Mouse (Mus musculus) cerebellum, postnatal 10 days (tissue): Measurements from ENCODE around the gene Mccc1.

Source experiments
- DNase-seq, 2 experiments: peaks; one replicate each; pipeline ENCODE4 v3.0.0; 2021; ENCODE audit warnings: mixed read lengths in 2 of 2

The Mccc1 gene

DNA sequence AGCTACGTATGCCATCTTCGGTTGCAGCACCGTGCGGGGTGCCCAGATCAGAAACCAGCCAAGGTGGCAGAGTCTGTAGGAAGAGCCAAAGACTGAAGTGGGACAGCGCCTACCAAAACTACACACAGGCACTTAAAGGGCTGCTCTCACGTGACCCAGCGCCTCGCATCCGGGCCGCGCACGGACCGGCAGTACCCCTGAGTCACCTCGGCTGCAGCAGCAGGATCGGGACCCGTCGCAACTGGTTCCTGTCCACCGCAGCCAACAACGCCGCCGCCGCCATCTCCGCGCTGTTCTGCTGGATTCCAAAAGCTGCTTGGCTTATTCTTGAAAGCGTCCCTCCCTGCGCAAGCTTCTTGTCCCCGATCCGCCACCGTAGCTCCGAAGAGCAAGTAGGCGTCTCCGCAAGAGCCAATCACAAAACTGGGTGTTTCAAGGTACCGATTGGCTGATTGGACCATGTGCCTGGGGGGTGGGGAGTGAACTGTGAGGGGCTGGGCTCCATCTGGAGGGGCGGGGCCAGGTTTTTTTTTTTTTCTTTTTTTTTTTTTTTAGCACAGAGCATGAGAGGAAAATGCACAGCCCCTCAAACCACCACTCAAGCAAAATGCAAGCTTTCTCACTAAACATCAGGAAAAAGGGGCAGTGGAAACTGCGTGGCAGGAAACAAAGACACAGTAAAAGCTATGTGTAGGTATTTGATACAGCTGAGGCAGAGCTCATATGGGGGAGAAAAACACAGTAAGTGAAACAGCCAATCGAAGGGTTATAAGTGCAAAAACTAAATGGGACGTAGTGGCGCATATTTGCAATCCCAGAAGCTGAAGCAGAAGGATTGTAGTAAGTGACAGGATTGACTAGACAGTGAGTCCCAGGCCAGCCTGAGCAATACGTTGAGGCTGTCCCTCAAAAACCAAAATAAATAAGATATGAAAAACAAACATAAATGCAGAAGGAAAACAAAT lies at the start of gene Mccc1:
Gene Mccc1 (minus strand): TSS at position 404 of the 965 bp plus-strand sequence.
- DNase-seq = peak; percentile 96 to 97

DNA sequence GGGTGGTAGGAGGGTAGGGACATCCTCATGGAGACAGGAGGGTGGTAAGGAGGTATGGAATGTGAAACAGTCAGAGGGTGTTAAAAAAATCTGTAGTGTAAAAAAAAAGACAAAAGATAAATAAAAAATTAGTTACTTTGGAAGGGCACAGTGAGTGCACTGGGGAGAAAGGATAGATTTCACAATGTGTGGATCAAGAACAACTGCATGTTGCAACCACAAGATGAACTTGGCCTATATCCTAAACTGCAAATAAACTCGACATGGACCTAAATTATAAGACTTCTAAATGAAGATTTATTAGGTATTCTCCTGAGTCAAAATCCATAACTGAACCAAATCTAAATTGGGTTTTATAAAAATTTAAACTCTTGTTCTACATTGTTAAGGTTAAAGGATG lies 48.6 kb upstream of the Mccc1 start:
- no peak for DNase-seq

DNA sequence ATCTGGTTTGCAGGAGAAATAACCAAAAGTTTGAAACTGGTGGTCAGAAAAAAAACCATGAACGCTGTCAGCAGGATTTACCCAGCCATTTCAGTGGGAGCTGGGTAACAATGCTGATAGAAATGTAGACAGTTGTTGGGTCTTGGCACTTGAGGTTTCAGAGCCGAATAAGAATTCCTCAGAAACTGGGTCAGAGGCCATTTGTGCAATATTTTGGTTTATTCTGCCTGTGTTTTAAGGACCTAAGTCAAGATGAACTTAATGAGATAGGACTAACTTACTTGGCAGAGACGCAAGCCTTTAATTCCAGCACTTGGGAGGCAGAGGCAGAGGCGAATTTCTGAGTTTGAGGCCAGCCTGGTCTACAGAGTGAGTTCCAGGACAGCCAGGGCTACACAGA lies 44.6 kb upstream of the Mccc1 start:
- DNase-seq = no peak

DNA sequence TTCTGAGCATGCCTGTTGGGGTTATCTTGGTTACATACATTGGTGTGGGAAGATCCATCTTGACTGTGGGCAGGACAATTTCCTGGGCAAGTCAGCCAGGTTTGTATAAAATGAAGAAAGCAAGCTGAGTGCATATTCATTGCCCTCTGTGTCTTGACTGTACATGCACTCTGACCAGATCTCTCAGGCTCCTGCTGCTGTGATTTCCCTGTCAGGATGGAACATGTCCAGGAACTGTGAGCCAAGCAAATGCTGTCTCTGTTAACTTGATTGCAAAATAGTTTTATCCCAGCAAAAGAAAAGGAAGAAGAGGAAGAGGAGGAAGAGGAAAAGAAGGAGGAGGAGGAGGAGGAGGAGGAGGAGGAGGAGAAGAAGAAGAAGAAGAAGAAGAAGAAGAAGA lies 44.0 kb upstream of the Mccc1 start:
- DNase-seq = no peak

DNA sequence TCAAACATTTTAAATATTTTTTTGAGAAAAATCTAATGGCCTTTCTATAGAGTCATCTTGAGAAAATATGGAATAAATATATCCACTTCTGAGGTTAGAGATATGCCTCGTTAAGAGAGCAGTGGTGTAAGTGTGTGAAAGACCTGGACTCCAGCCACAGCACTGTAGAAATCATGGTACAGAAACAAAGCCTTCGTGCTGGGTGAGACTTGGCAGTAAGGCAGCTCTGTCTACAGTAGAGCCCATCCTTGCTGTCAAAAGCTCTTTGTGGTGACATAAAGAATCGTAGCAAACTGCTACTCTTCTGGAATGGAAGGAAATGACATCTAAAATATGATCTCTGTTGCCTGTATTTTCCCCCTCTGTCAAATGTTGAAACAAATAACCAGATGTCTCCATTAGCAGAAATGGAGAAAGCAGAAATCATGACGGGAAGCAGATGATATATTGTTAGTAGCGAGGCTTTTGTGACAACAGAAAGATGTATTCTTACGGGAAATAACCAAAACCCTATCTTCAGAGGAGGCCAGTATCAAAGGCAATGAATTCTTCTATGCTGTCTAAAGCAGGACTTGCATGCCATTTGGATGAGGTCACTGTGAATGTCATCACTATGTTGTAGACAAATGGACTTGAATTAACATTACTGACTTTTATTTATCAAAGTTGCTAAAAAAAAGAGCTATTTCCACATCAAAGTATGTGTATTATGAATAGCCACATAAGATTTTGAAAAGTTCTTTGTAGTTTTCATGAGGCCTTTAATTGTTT lies 31.4 kb upstream of the Mccc1 start:
- peak; percentile 6 to 22 for DNase-seq

DNA sequence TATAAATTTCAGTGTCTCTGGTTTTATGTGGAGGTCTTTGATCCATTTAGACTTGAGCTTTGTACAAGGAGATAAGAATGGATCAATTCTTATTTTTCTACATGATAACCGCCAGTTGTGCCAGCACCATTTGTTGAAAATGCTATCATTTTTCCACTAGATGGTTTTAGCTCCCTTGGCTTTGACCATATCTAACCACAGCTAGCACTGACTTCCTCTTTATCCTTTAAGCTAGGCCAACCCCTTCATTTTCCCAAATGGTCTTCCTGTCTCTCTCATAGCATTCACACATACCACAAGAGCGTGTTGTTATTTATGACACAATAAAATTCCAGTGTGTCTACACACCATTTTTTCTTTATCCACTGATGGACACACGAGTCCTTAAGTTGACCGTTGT lies 29.5 kb upstream of the Mccc1 start:
- DNase-seq = no peak

DNA sequence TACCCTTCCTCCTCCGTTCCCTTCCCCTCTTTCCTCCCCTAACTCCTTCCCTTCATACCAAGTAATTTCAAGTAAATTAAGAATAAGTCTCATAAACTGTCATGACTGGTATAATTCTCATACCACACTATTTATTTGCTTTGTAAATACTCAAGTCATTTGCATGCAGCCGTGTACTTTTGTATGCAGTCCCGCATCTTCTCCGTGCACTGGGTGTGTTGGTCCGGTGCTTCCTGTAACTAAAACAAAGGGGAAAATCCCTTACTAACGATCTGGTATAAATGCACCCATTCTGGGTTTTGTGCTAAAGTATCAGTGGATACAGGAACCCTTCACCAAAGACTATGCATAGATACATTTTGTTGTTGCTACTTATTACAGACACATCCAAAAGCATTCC lies 25.3 kb upstream of the Mccc1 start:
- no peak for DNase-seq

DNA sequence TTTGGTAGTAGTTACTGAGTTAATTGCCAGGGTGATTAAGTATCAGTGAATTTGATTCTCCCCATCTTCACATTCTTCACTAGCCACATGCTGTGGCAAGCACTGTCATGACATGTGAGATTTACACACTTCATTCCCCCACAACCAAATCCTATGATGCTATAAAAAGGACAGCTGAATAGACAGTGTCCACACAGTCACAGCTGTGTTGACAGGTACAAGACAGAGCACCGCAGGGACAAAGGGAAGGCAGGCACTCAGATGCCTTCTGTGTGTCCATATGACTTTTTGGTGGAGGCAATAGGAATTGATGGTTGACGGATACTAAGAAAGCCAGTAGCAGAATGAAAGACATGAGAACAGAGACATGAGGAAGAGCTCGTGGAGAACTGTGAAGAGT lies 10.8 kb upstream of the Mccc1 start:
- DNase-seq = no peak

DNA sequence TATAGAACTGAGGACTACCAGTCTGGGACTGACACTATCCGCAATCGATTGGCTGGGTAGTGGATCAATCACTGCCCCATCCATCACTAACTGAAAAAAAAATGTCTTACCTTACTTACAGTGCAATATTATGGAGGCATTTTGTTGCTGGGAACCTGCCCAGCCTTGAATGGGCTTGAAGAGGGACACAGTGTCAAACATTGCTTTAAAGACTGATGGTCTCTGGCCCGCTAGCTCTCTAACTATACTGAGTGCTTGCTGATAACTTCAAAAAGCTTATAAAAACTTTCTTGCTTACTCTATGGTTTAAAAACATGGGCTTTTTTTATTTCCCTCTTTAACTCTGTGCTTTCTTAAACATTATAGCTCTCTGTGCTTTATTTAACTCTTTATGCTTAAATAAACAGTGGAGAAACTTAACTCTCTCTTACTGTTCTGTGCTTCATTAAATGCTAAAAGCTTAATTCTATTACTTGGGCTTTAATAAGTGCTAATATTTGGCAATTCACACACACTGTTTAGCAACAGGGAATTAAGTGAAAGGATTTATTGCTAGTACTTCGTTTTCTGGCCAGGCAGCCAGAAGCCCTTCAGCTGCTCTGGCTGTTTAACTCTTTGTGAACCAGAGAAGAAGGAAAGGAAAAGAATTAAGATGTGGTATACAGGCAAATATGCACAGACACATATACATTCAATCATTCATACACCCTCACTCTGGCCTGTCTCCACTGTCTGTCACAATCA lies 8.1 kb upstream of the Mccc1 start:
- DNase-seq = no peak

DNA sequence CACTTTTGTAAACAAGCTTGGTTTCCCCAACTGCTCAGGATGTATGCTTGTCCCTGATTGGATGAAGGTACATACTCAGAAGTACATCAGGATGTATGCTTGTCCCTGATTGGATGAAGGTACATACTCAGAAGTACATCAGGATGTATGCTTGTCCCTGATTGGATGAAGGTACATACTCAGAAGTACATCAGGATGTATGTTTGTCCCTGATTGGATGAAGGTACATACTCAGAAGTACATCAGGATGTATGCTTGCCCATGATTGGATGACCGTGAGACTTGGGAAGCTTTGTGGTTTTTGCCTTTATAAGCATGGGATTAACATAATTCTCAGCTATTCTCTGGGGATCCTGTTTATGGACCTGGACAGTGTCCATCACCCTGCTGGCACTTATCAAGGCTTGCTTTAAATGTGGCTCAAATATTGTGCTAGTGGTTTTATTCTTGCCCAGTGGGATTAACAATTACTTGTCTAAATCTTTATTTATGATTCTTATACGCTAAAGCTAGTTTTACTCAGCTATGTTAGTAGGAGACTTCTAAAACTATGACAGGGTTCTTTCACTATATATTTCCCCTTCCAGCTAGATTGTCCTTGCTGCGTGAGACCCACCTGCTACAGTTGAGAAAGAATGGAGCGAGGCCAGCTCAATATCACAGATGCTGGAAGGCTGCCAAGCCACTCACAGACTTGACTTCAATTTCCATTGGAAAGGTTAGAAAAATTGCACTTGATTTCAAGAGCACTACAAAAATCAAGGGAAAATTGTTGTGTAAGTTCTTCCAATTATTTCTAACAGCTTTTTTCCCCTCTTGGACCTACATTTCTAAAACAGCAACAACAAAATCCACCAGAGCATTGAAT lies 3.8 kb upstream of the Mccc1 start:
- DNase-seq = peak; percentile 82 to 83

DNA sequence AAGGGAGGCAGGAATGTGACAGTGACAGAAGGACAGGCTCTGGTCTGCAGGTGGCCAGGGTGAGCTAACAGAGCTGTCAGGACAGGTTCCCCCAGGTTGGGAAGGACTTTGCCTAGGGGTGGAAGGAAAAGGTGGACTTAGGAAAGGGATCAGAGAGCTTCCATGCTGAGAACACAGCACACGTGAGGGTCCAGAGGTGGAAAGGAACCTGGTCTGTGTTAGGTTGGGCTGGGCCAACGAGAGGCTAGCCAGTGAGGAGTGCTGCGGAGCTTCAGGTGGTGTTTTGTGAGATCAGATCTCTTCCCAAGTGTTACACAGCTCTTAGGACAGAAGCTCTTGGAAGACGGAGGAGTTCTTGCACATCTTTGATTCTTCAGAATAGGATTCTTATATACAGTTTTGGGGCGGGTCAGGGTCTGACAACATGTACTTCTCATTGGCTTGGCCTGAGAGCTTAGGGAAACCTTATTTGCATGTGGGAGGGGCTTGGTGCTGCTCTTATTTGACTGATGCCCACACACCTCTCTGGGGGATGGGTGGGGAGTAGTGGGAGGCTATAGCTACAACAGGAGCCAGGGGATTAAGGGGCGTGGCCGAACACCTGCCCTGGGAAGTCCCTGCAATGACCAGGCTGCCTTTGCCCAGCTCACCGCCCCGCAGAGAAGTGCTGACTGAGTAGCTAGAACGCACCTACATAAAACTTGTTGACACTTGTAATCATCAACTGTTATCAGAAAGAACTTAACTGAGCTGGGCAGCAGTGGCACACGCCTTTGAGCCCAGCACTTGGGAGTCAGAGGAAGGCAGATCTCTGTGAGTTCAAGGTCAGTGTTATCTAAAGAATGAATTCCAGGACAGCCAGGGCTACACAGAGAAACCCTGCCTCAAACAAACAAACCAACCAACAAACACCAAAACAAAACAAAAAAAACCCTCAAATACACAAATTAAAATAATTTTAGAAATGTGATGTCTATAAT lies 5.6 kb downstream of the Mccc1 start:
- DNase-seq = no peak

DNA sequence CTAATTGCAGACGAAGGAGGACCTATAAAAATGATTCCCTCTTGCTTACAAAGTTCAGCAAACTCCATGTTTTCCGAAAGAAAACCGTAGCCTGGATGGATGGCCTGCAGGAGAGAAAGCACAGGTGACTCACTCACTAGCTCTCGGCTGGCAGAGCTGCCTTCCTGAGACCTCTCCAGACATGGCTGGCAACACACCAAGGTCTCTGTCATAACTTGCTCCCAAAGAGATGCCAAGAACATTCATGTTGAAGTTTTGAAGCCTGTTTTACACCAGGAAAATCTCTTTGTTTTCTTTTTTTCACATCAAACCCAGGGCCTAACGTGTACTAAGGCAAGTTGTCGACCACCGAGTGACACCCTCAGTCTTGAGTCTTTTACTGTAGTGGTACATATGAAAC lies 9.8 kb downstream of the Mccc1 start:
- no peak for DNase-seq

DNA sequence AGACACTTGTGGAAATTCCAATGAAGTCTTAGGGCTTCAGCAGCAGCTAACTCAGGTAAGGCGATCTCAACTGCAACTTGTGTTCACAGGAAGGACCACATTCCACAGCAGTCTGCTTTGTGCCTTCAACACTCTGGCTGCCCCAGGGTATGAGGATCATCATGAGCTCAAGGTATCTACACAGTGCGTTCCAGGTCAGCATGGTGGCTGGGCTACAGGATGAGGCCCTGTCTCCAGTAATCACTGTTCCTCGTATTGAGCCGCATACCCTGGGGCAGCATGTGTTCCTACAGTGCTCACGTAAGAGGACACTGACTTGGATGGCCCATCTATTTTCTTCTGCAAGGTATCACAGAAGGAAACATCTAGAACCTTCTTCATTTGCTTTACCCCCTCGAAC lies 12.4 kb downstream of the Mccc1 start:
- no peak for DNase-seq

DNA sequence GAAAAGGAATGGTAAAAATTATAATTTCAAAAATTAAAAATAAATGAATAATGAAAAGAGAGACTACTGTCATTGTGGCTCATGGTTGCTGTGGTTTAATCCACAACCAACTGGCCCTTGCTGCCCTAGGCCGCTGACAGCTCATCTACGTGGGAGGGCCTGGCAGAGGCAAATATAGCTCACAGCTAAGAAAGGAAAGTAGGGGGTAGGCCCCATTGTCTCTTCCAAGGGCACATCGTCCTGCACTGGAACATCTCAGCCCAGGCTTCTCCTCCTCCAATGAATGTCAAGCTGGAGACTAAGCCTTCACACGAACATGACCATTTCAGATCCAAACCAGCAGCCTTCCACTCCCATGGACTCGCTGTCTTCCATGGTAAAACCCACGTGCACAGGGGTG lies 14.2 kb downstream of the Mccc1 start:
- no peak for DNase-seq

DNA sequence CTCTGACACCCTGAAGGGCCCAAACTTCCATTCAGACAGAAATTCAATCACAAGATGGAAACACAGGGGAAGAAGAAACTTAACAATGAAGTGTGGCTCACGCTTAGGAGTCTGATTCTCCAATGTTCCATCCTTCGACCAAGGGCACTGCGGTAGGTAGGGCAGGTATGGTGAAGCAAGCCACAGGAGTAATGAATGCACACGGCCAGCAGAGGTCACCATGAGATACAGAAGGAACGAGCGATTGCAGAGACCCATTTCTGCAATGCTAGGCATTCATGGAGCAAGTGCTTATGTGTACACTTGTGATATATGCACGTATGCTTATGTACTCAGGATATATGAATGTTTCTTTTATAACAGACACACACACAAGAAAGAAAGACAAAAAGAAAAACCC lies 26.9 kb downstream of the Mccc1 start:
- peak; percentile 66 for DNase-seq

DNA sequence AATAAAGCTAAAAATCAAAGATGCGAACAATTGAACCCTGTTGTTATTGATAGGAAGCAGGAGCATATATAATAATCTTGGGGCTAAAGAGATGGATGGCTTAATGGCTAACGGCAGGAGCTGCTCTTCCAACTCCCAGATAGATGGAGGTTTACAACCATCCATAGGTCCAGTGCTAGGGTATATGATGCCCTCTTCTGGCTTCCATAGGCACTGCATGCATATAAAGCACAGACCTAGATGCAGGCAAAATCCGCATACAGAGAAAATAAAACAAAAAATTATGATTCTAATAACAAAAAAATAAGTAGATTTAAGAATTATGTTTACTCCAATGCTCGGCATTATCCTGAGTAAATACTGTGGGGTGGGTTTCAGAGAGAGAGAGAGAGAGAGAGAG lies 27.5 kb downstream of the Mccc1 start:
- DNase-seq = peak; percentile 48 to 55

DNA sequence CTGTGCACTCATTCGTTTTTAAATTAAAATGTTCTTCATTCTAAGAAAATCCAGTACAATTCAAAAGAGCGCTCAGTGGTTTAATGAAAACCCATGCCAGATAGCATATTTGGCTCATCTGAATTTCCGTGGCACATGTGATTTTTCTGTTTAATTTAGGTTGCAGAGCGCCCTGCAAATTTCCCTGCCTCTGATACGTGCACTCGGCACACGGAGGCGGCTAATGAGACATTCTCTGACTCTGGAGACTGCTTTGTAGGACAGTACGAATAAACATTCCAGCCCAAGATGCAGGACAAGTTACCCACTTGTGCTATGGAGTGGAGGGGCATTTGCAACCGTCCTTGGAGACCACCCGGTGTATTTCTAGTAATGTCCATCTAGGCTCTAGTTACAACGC lies 29.3 kb downstream of the Mccc1 start:
- no peak for DNase-seq

DNA sequence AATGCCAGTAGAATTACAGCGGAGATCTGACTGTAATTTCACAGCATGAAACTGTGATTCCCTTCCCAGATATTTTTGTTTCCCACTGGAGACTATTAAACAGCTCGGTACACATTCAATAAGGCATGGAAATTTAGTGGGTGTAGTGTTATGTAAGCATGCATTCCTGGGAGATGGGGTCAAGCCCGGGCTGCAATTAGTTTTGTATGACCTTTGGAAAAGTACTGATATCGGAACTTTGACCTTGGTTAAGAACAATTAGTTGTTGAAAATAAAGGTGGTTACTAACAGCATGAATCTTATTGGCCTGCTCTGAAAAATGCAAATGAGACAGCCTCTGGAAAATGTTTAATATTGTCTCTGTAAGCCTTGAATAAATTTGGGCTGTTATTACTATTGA lies 30.0 kb downstream of the Mccc1 start:
- DNase-seq = no peak

DNA sequence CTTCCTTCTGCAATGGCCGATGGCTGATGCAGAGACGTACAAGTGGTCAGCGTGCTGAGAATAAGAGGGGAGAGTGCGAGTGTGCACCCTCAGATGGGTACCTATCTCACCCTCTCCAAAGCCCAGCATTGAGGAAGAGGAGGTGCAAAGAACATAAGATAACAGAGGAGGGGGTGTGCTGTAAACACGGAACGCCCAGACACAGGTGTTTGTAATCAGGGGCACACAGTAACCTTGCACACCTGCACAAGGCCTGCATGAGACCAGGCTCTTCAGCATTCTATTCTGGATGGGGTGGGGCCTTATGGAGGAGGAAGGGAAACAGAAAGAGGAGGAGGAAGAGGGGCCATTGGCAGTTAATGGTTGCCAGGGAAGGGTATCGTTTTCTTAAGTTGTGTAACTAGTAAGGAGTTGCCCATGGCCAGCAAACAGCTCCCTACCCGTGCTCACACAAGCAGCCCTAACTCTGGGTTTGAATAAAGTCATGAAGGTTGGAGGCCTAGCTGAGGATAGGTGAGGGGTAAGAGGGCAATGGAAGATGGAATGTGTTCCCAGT lies 33.0 kb downstream of the Mccc1 start:
- DNase-seq = no peak

DNA sequence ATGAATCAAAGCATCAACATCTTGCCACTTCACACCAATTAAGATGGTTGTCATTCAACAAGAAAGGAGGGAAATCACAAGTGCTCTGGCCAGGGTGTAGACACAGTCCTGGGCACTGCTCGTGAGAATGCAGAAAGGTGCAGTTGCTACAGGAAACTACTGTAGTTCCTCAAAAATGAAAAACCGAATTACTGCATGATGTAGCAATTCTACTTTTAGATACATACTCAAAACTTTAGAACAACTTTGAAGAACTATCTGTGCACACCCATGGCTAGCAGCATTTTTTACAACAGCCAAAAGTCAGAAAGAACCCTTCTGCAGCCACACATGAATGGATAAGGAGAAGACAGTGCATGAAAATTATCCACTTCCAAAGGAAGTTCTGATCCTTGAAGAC lies 34.0 kb downstream of the Mccc1 start:
- no peak for DNase-seq

DNA sequence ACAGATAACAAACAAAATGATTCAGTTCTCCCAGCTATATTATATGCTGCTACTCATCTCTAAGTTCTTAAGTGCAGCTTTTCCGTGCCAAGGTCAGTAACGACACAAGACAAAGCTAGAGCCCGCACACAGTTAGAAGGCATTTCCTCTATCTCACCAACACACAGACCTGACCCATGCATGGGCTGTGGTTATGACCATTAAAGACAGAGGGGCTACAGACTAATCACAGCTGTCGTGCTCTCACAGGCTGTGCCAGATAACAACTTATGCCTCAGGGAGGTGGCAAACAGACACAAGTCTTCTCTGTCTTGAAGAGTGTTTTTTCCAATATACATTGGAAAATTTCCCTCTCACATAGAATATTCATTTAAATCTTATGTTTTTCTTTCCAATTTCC lies 35.5 kb downstream of the Mccc1 start:
- no peak for DNase-seq
